Mouse (Mus musculus) urinary bladder, postnatal 10 days (tissue): ENCODE results near the gene Cbx4.
A peak's percentile ranks its signal among the peaks of the same experiment; 100 is the strongest.

Experiments used
- DNase-seq: peaks from one replicate; pipeline ENCODE4 v3.0.0; 2022; ENCODE audit warnings: low spot score

Gene Cbx4

GRCm38 (mm10) chr11:119086144-119086971 is at the start of gene Cbx4:
Cbx4 (minus strand) TSS chr11:119086221.
- peak; percentile 77 for DNase-seq

- no peak for DNase-seq
Measured at GRCm38 (mm10) chr11:119134586-119134985, 48.6 kb upstream of the Cbx4 start.

- no peak for DNase-seq
Measured at GRCm38 (mm10) chr11:119133437-119134221, 47.6 kb upstream of the Cbx4 start.

- no peak for DNase-seq
Measured at GRCm38 (mm10) chr11:119132198-119133035, 46.4 kb upstream of the Cbx4 start.

GRCm38 (mm10) chr11:119130081-119130765 is 44.2 kb upstream of the Cbx4 start:
- no peak for DNase-seq

GRCm38 (mm10) chr11:119129281-119130058 is 43.4 kb upstream of the Cbx4 start:
- no peak for DNase-seq

GRCm38 (mm10) chr11:119128668-119129280 is 42.8 kb upstream of the Cbx4 start:
- DNase-seq, result no peak

GRCm38 (mm10) chr11:119127686-119128473 is 41.9 kb upstream of the Cbx4 start:
- DNase-seq, result peak; percentile 49

GRCm38 (mm10) chr11:119127147-119127546 is 41.1 kb upstream of the Cbx4 start:
- no peak for DNase-seq

- peak; percentile 78 for DNase-seq
Measured at GRCm38 (mm10) chr11:119125929-119126861, 40.2 kb upstream of the Cbx4 start.

- no peak for DNase-seq
Measured at GRCm38 (mm10) chr11:119124536-119124935, 38.5 kb upstream of the Cbx4 start.

GRCm38 (mm10) chr11:119123522-119124319 is 37.7 kb upstream of the Cbx4 start:
- no peak for DNase-seq

- no peak for DNase-seq
Measured at GRCm38 (mm10) chr11:119122396-119122795, 36.4 kb upstream of the Cbx4 start.

- no peak for DNase-seq
Measured at GRCm38 (mm10) chr11:119118905-119119304, 32.9 kb upstream of the Cbx4 start.

GRCm38 (mm10) chr11:119117945-119118344 is 31.9 kb upstream of the Cbx4 start:
- DNase-seq, result no peak

- DNase-seq, result no peak
Measured at GRCm38 (mm10) chr11:119116992-119117391, 31.0 kb upstream of the Cbx4 start.

- no peak for DNase-seq
Measured at GRCm38 (mm10) chr11:119112721-119113120, 26.7 kb upstream of the Cbx4 start.

- no peak for DNase-seq
Measured at GRCm38 (mm10) chr11:119111345-119111744, 25.3 kb upstream of the Cbx4 start.
